Mouse (Mus musculus): Measurements from ENCODE around the gene Pitx1. TPM values are rescaled to one million over a fixed set of nuclear protein-coding genes. Genes with fewer than 3 reads are reported as not detected.

Gene Pitx1
- polyA plus RNA-seq, 2 experiments from 2014 or later: not detected

DNA sequence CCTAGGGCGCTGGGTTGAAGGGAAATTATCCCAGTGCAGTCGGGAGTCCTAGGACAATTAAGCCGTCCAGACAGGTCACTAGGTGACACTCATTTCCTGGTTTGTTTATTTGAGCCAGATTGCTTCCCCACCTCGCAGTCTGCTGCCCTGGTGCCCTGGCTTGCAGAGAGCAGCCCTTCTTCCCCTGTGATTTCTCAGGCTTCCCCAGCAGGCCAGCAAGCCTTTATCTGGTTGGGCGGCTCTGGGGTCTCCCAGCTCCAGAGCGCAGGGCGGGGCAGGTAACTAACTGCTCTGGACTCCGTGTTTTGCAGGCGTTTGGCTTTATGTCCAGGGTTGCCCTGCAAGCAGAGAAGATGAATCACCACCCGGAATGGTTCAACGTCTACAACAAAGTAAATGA, 60.9 kb downstream of the Pitx1 start:
- no peak for ATAC-seq

Other genes starting within 250 kb of the Pitx1 start
- 10 to 100 TPM; 20.5 to 42.3 TPM for gene B4galt7, start 236.3 kb downstream of the Pitx1 start, polyA plus RNA-seq (2017; shearing (Covaris generic))
- gene Caml, start 213.2 kb downstream of the Pitx1 start, polyA plus RNA-seq (2017; shearing (Covaris generic)): 10 to 100 TPM; 41.7 to 46.1 TPM
- 10 to 100 TPM; 58.1 to 64.6 TPM for gene Ddx46, start 201.2 kb downstream of the Pitx1 start, polyA plus RNA-seq (2017; shearing (Covaris generic))
- gene B230219D22Rik, start 143.1 kb downstream of the Pitx1 start, polyA plus RNA-seq (2017; shearing (Covaris generic)): 10 to 100 TPM; 12.8 to 14.2 TPM
- gene Txndc15, start 121.5 kb downstream of the Pitx1 start, polyA plus RNA-seq (2017; shearing (Covaris generic)): 10 to 100 TPM; 26.6 to 27.0 TPM
- gene Pcbd2, start 108.8 kb downstream of the Pitx1 start, polyA plus RNA-seq (2017; shearing (Covaris generic)): 1 to 10 TPM; 5.0 to 7.0 TPM
- under 1 TPM in 1 of 2 experiments, not detected in 1; 0.58 TPM for gene Catsper3, start 51.6 kb downstream of the Pitx1 start, polyA plus RNA-seq (2017; shearing (Covaris generic))

Data from CD4-positive, CD25-positive, alpha-beta regulatory T cell, adult 4 months (primary cell).